Mouse (Mus musculus): ENCODE results near the gene Polr3b. TPM values are rescaled to one million over a fixed set of nuclear protein-coding genes. Genes with fewer than 3 reads are reported as not detected.

Polr3b gene
- total and polyA plus RNA-seq, 2 experiments from 2014 or later = 8.7 to 11.1 TPM

DNA sequence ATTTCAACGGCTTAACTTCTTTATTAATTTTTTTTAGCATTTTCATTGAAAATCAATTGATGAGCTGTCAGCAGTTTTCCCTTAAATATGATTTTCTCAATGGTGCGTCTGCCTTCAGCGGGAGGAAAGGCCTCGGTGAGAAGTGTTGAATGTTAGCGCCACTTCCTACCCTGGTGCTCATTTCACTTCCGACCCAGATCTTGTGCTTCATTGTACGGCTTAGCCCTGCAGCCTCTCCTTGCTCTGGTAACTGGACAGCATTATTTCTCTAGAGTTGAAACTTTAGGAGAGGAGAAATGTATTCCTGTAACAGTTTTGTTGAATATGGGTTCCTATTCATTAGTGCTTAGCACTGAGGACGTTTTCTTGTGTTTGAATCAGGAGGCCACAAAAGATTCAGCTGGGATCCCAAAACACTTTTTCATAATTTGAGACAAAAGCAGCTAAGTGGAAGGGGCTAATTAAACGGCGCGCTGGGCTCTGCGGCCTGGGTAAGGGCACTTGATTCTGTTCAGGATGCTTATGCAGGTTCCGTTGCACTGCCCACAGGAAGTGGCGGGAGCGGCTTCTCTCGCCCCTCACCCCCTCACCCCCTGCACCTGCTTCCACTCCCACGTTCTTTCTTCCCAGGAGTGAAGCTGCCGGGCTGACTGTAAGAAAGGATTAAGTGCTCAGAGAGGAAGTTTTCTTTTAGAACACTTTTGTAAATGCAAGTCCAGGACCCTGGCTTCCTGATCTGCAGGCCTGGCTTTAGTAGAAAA, 36.2 kb downstream of the Polr3b start:
- DNase-seq (ENCODE audit: low spot score) (no peak), ATAC-seq (no peak)
- TF ChIP-seq CTCF (IDR thresholded peaks at IDR 0.05; ENCODE audit: low read depth) = no peak
- no peaks in the 10 kb centered on the region for H3K9me3 ChIP-seq (ENCODE audit: low read length)
- no peak overlapping the region for H3K9ac ChIP-seq (replicated peaks; ENCODE audit: low read length)
- no peaks in the 10 kb centered on the region for H3K27me3 ChIP-seq (ENCODE audit: insufficient read depth, low read length)
- WGBS = 33% methylated on average over 18 of the region's 18 CpGs
- H3K27ac ChIP-seq = peak overlapping the region; percentile 36; the same call in 1 of the 2 replicates
- H3K36me3 ChIP-seq (ENCODE audit: insufficient read depth, low read length) = no peaks in the 10 kb centered on the region; the same call in 1 of the 2 replicates
- no peak overlapping the region for H3K4me2 ChIP-seq (ENCODE audit: low read depth, low read length)
- no peak overlapping the region for H3K4me3 ChIP-seq (ENCODE audit: low read length)
- no peaks in the 10 kb centered on the region for H3K4me1 ChIP-seq (ENCODE audit: insufficient read depth, low read length)

- Histone ChIP-seq H3K36me3 (ENCODE audit: insufficient read depth, low read length) (no peaks in the 10 kb centered on the region; the same call in 1 of the 2 replicates), H3K27ac (no peak overlapping the region), H3K4me3 (ENCODE audit: low read length) (no peak overlapping the region), H3K4me2 (ENCODE audit: low read depth, low read length) (no peak overlapping the region), H3K27me3 (ENCODE audit: insufficient read depth, low read length) (no peaks in the 10 kb centered on the region), H3K4me1 (ENCODE audit: insufficient read depth, low read length) (no peaks in the 10 kb centered on the region), H3K9me3 (ENCODE audit: low read length) (no peaks in the 10 kb centered on the region), H3K9ac (replicated peaks; ENCODE audit: low read length) (no peak overlapping the region)
- DNase-seq (ENCODE audit: low spot score) (no peak), ATAC-seq (no peak)
- TF ChIP-seq CTCF (IDR thresholded peaks at IDR 0.05; ENCODE audit: low read depth) = no peak
- 90% methylated on average over 3 of the region's 3 CpGs for WGBS
Measured at GRCm38 (mm10) chr10:84659281-84659680, 37.2 kb downstream of the Polr3b start.

- TF ChIP-seq CTCF (IDR thresholded peaks at IDR 0.05; ENCODE audit: low read depth) = no peak
- no peaks in the 10 kb centered on the region for H3K27me3 ChIP-seq (ENCODE audit: insufficient read depth, low read length)
- H3K27ac ChIP-seq = no peak overlapping the region
- WGBS = 93% methylated on average over 6 of the region's 6 CpGs
- no peak for DNase-seq (ENCODE audit: low spot score)
- H3K4me1 ChIP-seq (ENCODE audit: insufficient read depth, low read length) = no peaks in the 10 kb centered on the region
- no peak overlapping the region for H3K4me3 ChIP-seq (ENCODE audit: low read length)
- H3K9ac ChIP-seq (replicated peaks; ENCODE audit: low read length) = no peak overlapping the region
- H3K36me3 ChIP-seq (ENCODE audit: insufficient read depth, low read length) = no peaks in the 10 kb centered on the region; the same call in 1 of the 2 replicates
- no peaks in the 10 kb centered on the region for H3K9me3 ChIP-seq (ENCODE audit: low read length)
- no peak for ATAC-seq
- no peak overlapping the region for H3K4me2 ChIP-seq (ENCODE audit: low read depth, low read length)
Measured at GRCm38 (mm10) chr10:84662138-84662537, 40.0 kb downstream of the Polr3b start.

DNA sequence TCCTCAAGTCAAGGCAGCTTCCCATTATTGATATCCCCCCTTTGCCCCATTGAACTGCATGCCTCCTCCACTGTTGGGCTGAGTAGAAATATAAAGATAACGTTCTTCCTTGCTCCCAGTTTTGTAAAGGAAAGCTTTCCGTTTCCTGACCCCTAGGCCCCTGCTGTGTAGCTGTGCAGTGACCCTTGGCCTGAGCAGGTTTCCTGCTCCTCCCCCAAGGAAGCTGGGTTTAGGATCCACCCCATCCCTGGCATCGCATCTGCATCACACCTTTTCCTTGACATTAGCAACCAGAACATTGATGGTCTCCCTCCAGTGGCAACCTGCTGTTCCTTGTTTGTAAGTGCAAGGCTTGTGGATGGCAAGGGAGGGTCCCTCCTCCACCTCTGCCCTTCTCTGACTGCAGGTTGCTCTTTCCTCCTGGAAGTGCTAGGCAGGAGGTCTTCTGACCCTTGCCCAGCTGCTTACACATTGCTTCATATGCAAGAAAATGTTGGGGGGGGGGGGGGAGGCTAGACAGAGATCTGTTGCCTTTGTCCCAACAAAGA, 43.7 kb downstream of the Polr3b start:
- H3K4me3 ChIP-seq (ENCODE audit: low read length) = no peak overlapping the region
- TF ChIP-seq CTCF (IDR thresholded peaks at IDR 0.05; ENCODE audit: low read depth) = no peak

DNA sequence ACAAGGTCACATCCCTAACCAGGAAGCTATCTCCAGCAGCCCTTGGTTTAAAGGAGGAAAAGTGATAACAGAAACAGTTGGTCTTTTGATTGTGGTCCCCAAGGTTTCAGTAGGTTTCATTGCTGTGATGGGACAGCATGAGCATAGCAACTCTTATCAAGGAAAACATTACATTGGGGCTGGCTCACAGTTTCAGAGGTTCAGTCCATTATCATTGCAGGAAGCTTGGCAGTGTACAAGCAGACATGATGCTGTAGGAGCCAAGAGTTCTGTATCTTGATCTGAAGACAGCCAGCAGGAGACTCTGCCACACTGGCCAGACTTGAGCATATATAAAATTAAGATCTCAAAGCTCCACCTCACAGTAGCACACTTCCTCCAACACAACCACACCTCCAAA, 53.6 kb downstream of the Polr3b start:
- TF ChIP-seq CTCF (IDR thresholded peaks at IDR 0.05; ENCODE audit: low read depth) = no peak
- Histone ChIP-seq H3K4me2 (ENCODE audit: low read depth, low read length) (no peak overlapping the region), H3K4me1 (ENCODE audit: insufficient read depth, low read length) (no peaks in the 10 kb centered on the region), H3K27ac (no peak overlapping the region), H3K36me3 (ENCODE audit: insufficient read depth, low read length) (peaks cover 9% of the 10 kb centered on the region; the same call in 1 of the 2 replicates), H3K9ac (replicated peaks; ENCODE audit: low read length) (no peak overlapping the region), H3K9me3 (ENCODE audit: low read length) (no peaks in the 10 kb centered on the region), H3K27me3 (ENCODE audit: insufficient read depth, low read length) (no peaks in the 10 kb centered on the region), H3K4me3 (ENCODE audit: low read length) (no peak overlapping the region)
- DNase-seq (ENCODE audit: low spot score) (no peak), ATAC-seq (no peak)

More for the DNA sequence above, 43.7 kb downstream of the Polr3b start:
- Histone ChIP-seq H3K4me2 (ENCODE audit: low read depth, low read length) (no peak overlapping the region), H3K9me3 (ENCODE audit: low read length) (no peaks in the 10 kb centered on the region), H3K27me3 (ENCODE audit: insufficient read depth, low read length) (no peaks in the 10 kb centered on the region), H3K4me1 (ENCODE audit: insufficient read depth, low read length) (no peaks in the 10 kb centered on the region), H3K9ac (replicated peaks; ENCODE audit: low read length) (no peak overlapping the region), H3K36me3 (ENCODE audit: insufficient read depth, low read length) (peaks cover 3% of the 10 kb centered on the region; the same call in 1 of the 2 replicates), H3K27ac (no peak overlapping the region)
- WGBS = 30% methylated on average over 3 of the region's 3 CpGs
- ATAC-seq (no peak), DNase-seq (ENCODE audit: low spot score) (no peak)

- no peak for ATAC-seq
- DNase-seq (ENCODE audit: low spot score) = no peak
- WGBS = 60% methylated on average over 8 of the region's 8 CpGs
- H3K9me3 ChIP-seq (ENCODE audit: low read length) = no peaks in the 10 kb centered on the region
- H3K27me3 ChIP-seq (ENCODE audit: insufficient read depth, low read length) = no peaks in the 10 kb centered on the region
- H3K4me3 ChIP-seq (ENCODE audit: low read length) = no peak overlapping the region
- no peaks in the 10 kb centered on the region for H3K4me1 ChIP-seq (ENCODE audit: insufficient read depth, low read length)
- H3K4me2 ChIP-seq (ENCODE audit: low read depth, low read length) = no peak overlapping the region
- no peak overlapping the region for H3K9ac ChIP-seq (replicated peaks; ENCODE audit: low read length)
- 0 out of 2 replicates have a peak, but pooled peaks cover 9% of the 10 kb centered on the region for H3K36me3 ChIP-seq (ENCODE audit: insufficient read depth, low read length)
- no peak for TF ChIP-seq CTCF (IDR thresholded peaks at IDR 0.05; ENCODE audit: low read depth)
- no peak overlapping the region for H3K27ac ChIP-seq
Measured at GRCm38 (mm10) chr10:84676511-84676910, 54.4 kb downstream of the Polr3b start.

DNA sequence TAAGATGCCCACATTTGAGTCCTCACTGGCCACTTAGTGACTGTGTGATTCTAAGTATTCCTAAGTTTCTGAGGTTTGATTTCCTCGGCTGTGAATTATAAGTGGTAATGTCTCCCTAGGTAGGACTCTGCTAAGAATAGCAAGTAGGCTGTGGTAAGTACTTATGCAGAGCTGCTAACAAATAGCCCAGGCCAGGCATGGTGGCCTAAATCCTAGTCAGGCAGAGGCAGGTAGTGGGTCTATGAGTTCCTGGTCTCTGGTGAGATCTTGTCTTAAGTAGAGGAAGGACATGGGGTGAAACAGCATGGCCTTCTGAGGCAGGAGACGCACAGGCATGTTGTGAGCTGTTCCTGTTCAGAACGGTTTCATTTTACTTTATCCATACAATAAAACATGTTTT, 55.8 kb downstream of the Polr3b start:
- Histone ChIP-seq H3K9me3 (ENCODE audit: low read length) (no peaks in the 10 kb centered on the region), H3K27ac (no peak overlapping the region), H3K4me2 (ENCODE audit: low read depth, low read length) (no peak overlapping the region), H3K4me1 (ENCODE audit: insufficient read depth, low read length) (no peaks in the 10 kb centered on the region), H3K4me3 (ENCODE audit: low read length) (no peak overlapping the region), H3K9ac (replicated peaks; ENCODE audit: low read length) (no peak overlapping the region), H3K27me3 (ENCODE audit: insufficient read depth, low read length) (no peaks in the 10 kb centered on the region), H3K36me3 (ENCODE audit: insufficient read depth, low read length) (0 out of 2 replicates have a peak, but pooled peaks cover 9% of the 10 kb centered on the region)
- no peak for TF ChIP-seq CTCF (IDR thresholded peaks at IDR 0.05; ENCODE audit: low read depth)
- ATAC-seq (no peak), DNase-seq (ENCODE audit: low spot score) (no peak)
- WGBS = 87% methylated on average over 3 of the region's 3 CpGs

All from hindbrain, postnatal 0 days (tissue).